Mouse (Mus musculus) myocyte (in vitro differentiated cells): Measurements from ENCODE around the gene Ch25h. TPM values are rescaled to one million over a fixed set of nuclear protein-coding genes. Genes with fewer than 3 reads are reported as not detected.

Experiments used
- H3K27me3 ChIP-seq: one replicate; pipeline ENCODE4 v1.6.1; 2011; ENCODE audit not compliant: control insufficient read depth, insufficient read depth, insufficient read length
- H3K36me3 ChIP-seq: one replicate; pipeline ENCODE4 v1.6.1; 2011; ENCODE audit not compliant: control insufficient read depth, insufficient read depth
- H3K4me2 ChIP-seq: one replicate; pipeline ENCODE4 v1.6.1; 2011; ENCODE audit warnings: low read depth, control low read depth
- H3K4me3 ChIP-seq: one replicate; pipeline ENCODE4 v1.5.1; 2011; ENCODE audit warnings: mild to moderate bottlenecking, control low read depth, moderate library complexity
- H3K79me2 ChIP-seq: one replicate; pipeline ENCODE4 v1.6.1; 2011; ENCODE audit not compliant: control insufficient read depth, insufficient read depth
- H3ac ChIP-seq: one replicate; pipeline ENCODE4 v1.6.1; 2011; ENCODE audit not compliant: control insufficient read depth, insufficient read length
- CEBPB ChIP-seq: IDR thresholded peaks from 2 replicates; pipeline ENCODE4 v1.6.1; 2011; ENCODE audit warnings: mild to moderate bottlenecking, moderate library complexity; ENCODE audit not compliant: poor library complexity, insufficient read depth, severe bottlenecking
- E2F4 ChIP-seq: IDR thresholded peaks from one replicate; pipeline ENCODE4 v1.6.1; 2011; ENCODE audit warnings: mild to moderate bottlenecking, control low read depth, moderate library complexity; ENCODE audit not compliant: insufficient read depth
- MAX ChIP-seq: IDR thresholded peaks from one replicate; pipeline ENCODE4 v1.6.1; 2011; ENCODE audit warnings: low read depth, mild to moderate bottlenecking, control low read depth
- MYOD1 ChIP-seq, 3 experiments: IDR thresholded peaks; one replicate each; pipeline ENCODE4 v1.6.1; 2011; ENCODE audit warnings: control low read depth in 2 of 3, low read depth in 2 of 3, mild to moderate bottlenecking in 2 of 3, moderate library complexity in 1 of 3; ENCODE audit not compliant: insufficient read length in 2 of 3, control insufficient read depth in 1 of 3
- MYOG ChIP-seq, 3 experiments: IDR thresholded peaks; one replicate each; pipeline ENCODE4 v1.6.1; 2011; ENCODE audit warnings: control low read depth in 2 of 3, low read depth in 2 of 3, mild to moderate bottlenecking in 2 of 3; ENCODE audit not compliant: insufficient read length in 2 of 3, control insufficient read depth in 1 of 3, insufficient read depth in 1 of 3
- POLR2A ChIP-seq: IDR thresholded peaks from one replicate; pipeline ENCODE4 v1.6.1; 2011; ENCODE audit warnings: low read depth, mild to moderate bottlenecking, control low read depth, moderate library complexity; ENCODE audit not compliant: insufficient read length
- POLR2AphosphoS2 ChIP-seq: IDR thresholded peaks from one replicate; pipeline ENCODE4 v1.6.1; 2011; ENCODE audit warnings: low read depth, control low read depth; ENCODE audit not compliant: insufficient read length
- REST ChIP-seq: IDR thresholded peaks from one replicate; pipeline ENCODE4 v1.6.1; 2011; ENCODE audit warnings: mild to moderate bottlenecking, control low read depth, moderate library complexity; ENCODE audit not compliant: insufficient read depth, insufficient read length
- SRF ChIP-seq: IDR thresholded peaks from one replicate; pipeline ENCODE4 v1.6.1; 2011; ENCODE audit warnings: low read depth; ENCODE audit not compliant: control insufficient read depth, insufficient read length
- TCF12 ChIP-seq: IDR thresholded peaks from one replicate; pipeline ENCODE4 v1.6.1; 2011; ENCODE audit warnings: mild to moderate bottlenecking, control low read depth; ENCODE audit not compliant: poor library complexity, insufficient read depth, severe bottlenecking
- TCF3 ChIP-seq: IDR thresholded peaks from one replicate; pipeline ENCODE4 v1.6.1; 2011; ENCODE audit warnings: low read depth, control low read depth; ENCODE audit not compliant: insufficient read length
- USF1 ChIP-seq: IDR thresholded peaks from one replicate; pipeline ENCODE4 v1.6.1; 2011; ENCODE audit warnings: low read depth, mild to moderate bottlenecking, control low read depth, moderate library complexity
- polyA plus RNA-seq: library from polyadenylated mRNA; unstranded; fragments of >200 nt; fragmentation: generic; extraction: Trizol; gene quantifications from one replicate; pipeline ENCODE4 v1.2.1, GENCODE M21; 2012; ENCODE audit warnings: missing spikeins

The Ch25h gene
- polyA plus RNA-seq, 1 experiment: 9.9 TPM

DNA sequence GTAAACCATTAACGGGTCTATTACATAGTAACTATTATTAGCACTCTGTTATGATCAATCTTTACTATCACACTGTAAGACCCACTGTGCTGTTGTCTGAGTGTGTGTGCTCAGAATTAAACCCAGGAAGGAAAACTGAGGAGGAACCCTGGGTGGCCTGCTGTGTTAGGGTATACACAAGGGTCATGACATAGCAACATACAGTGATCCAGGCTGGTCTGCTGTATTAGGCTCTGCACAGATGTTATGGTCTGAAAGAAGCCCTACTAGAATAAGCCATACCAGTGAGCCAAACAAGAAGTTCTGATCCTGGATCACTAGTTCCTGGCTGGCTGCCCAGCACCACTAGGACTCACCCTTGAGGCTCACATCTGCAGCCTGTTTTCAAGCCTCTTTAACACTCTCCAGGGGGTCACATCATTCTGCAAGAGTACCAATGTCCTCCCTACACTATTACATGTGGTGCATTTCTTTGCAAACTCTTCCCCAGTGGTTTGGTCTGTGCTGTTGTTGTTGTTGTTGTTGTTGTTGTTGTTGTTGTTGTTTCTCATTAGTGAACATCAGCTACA is 13.4 kb downstream of the Ch25h start:
- H3K79me2 ChIP-seq: no peaks in the 10 kb centered on the region
- H3K27me3 ChIP-seq: no peaks in the 10 kb centered on the region
- H3K4me2 ChIP-seq: no peak overlapping the region
- no peak overlapping the region for H3K4me3 ChIP-seq
- no peaks in the 10 kb centered on the region for H3K36me3 ChIP-seq
- no peak overlapping the region for H3ac ChIP-seq
- TF ChIP-seq E2F4 (no peak), POLR2AphosphoS2 (no peak)

DNA sequence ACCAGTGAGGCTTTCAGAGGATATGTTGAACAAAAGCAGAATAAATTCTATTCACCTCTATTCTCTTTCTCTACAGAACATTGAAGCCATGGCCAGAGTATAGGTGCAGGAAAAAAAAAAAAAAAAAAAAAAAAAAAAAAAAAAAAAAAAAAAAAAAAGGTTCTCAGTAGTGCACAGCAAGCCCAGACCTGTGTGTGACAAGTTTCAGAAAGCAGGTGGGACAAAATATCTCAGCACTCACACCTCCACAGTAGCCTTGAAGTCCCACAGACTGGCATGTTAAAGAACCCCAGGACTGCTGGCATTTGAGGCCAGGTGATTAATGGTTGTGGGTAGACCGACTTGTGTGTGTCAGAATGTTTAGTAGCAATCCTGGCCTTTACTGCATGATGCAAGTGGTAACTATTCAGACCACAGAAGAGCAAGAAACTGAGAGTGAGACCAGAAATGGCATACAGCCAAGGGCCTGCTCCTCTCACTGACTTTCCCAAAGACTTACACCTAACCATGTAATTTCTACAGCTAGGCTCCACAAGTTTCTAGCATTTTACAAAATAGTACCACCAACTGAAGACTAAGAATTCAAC is 24.1 kb downstream of the Ch25h start:
- Histone ChIP-seq H3K4me2 (no peak overlapping the region), H3K79me2 (no peaks in the 10 kb centered on the region), H3K27me3 (no peaks in the 10 kb centered on the region), H3K36me3 (no peaks in the 10 kb centered on the region), H3K4me3 (no peak overlapping the region), H3ac (no peak overlapping the region)
- TF ChIP-seq MYOD1 (IDR thresholded peaks at IDR 0.05; ENCODE audit: control insufficient read depth in 1 of 3, insufficient read length in 2 of 3, low read depth in 2 of 3) (peak in 1 of 3 experiments; percentile 16), POLR2AphosphoS2 (no peak), POLR2A (no peak), TCF12 (peak; percentile 5), SRF (no peak), MYOG (IDR thresholded peaks at IDR 0.05; ENCODE audit: control insufficient read depth in 1 of 3, insufficient read depth in 1 of 3, insufficient read length in 2 of 3, low read depth in 2 of 3) (no peak), MAX (no peak), E2F4 (no peak), CEBPB (peak; percentile 90), TCF3 (peak; percentile 20), USF1 (no peak), REST (no peak)

DNA sequence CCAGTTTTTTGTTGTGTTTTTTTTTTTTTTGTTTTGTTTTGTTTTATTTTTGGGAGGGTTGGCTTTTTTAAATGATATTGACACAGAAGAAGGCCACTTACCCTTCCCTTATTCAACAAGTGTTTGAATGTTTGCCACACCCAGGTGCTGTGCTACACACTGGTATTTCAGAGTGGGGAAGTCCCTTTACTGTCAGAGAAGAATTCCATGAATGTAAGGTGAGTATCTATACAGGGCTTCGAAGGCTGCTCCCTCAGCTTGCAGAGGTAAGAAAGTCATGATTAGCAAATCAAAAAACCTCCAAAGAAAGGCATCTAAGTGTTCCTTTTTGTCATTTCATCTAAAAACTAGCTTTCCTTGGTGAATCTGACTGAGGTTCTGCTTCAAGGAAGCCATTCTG is 26.1 kb downstream of the Ch25h start:
- no peak for TF ChIP-seq CEBPB
- TF ChIP-seq USF1: no peak
- TF ChIP-seq MYOG (IDR thresholded peaks at IDR 0.05; ENCODE audit: control insufficient read depth in 1 of 3, insufficient read depth in 1 of 3, insufficient read length in 2 of 3, low read depth in 2 of 3): no peak
- no peak for TF ChIP-seq MAX
- no peak for TF ChIP-seq E2F4
- TF ChIP-seq SRF: no peak
- no peak for TF ChIP-seq TCF12
- no peak for TF ChIP-seq REST
- no peak for TF ChIP-seq TCF3
- TF ChIP-seq POLR2AphosphoS2: no peak
- no peak for TF ChIP-seq MYOD1 (IDR thresholded peaks at IDR 0.05; ENCODE audit: control insufficient read depth in 1 of 3, insufficient read length in 2 of 3, low read depth in 2 of 3)
- no peak for TF ChIP-seq POLR2A
- H3K79me2 ChIP-seq: no peaks in the 10 kb centered on the region
- no peak overlapping the region for H3ac ChIP-seq
- H3K4me2 ChIP-seq: no peak overlapping the region
- no peaks in the 10 kb centered on the region for H3K27me3 ChIP-seq
- H3K4me3 ChIP-seq: no peak overlapping the region
- no peaks in the 10 kb centered on the region for H3K36me3 ChIP-seq

DNA sequence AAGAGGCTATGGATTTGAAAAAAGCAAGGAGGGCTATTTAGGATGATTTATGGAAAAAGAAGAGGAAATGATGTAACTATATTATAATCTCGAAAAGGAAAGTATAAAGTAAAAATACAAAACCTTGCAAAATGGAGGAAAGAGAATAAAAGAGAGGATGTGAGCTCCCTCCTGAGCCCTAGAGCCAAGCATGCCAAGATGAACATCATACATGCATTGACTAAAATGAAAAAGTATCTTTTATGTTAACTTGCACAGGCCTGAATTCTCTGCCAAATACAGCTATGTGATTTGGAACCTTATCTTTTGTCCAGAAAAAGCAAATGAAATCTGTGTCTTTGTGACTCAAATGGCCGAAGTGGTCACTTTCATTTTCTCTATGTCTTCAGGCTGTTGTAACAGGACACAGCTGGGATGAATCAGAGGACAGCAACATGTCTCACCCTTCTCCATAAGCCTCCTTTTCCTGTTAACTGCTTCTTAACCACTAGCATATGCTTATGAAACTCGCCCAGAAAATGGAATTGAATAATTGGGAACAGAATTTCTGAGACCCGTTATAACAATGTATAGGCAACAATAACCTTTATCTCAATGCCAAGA is 29.5 kb downstream of the Ch25h start:
- no peak overlapping the region for H3ac ChIP-seq
- no peaks in the 10 kb centered on the region for H3K27me3 ChIP-seq
- no peaks in the 10 kb centered on the region for H3K36me3 ChIP-seq
- H3K4me3 ChIP-seq: no peak overlapping the region
- peak overlapping the region; percentile 77 for H3K4me2 ChIP-seq
- TF ChIP-seq MYOG (IDR thresholded peaks at IDR 0.05; ENCODE audit: control insufficient read depth in 1 of 3, insufficient read depth in 1 of 3, insufficient read length in 2 of 3, low read depth in 2 of 3) (peak in 1 of 3 experiments; percentile 55), TCF3 (no peak), REST (no peak), USF1 (no peak), CEBPB (peak; percentile 61; the same call in 1 of the 2 replicates), SRF (no peak), POLR2A (no peak), MYOD1 (IDR thresholded peaks at IDR 0.05; ENCODE audit: control insufficient read depth in 1 of 3, insufficient read length in 2 of 3, low read depth in 2 of 3) (peak in 2 of 3 experiments; percentile 12 to 50), TCF12 (peak; percentile 35), E2F4 (no peak), POLR2AphosphoS2 (no peak), MAX (no peak)
- no peaks in the 10 kb centered on the region for H3K79me2 ChIP-seq
